Mouse (Mus musculus) MEL (cell line): ENCODE results near the gene Gm960. TPM values are rescaled to one million over a fixed set of nuclear protein-coding genes. Genes with fewer than 3 reads are reported as not detected.

Source experiments
- DNase-seq: peaks from one replicate; pipeline ENCODE4 v3.0.0; 2011; ENCODE audit warnings: low read depth, low spot score
- H3K27ac ChIP-seq: 2 replicates; pipeline ENCODE4 v1.5.1; 2012; ENCODE audit warnings: low read depth, mild to moderate bottlenecking, control low read depth, low read length, moderate library complexity; ENCODE audit not compliant: control insufficient read depth
- H3K27me3 ChIP-seq, 2 experiments: fragments of 150-350 bp in 1 of 2; sonication (generic) in 1 of 2; 2 replicates each; pipeline ENCODE4 v1.6.1; 2012; ENCODE audit warnings: low read length in 2 of 2, mild to moderate bottlenecking in 2 of 2, improper control_type of control experiment in 1 of 2, moderate library complexity in 1 of 2; ENCODE audit not compliant: insufficient read depth in 2 of 2, control insufficient read depth in 1 of 2
- H3K36me3 ChIP-seq, 2 experiments: 2 replicates each; pipeline ENCODE4 v1.6.1; 2012 to 2014; ENCODE audit warnings: low read length in 2 of 2, improper control_type of control experiment in 1 of 2, inconsistent platforms in 1 of 2, mild to moderate bottlenecking in 1 of 2; ENCODE audit not compliant: insufficient read depth in 2 of 2, control insufficient read depth in 1 of 2
- H3K4me1 ChIP-seq, 2 experiments: fragments of 150-350 bp in 1 of 2; sonication (generic) in 1 of 2; 2 replicates each; pipeline ENCODE4 v1.6.1; 2012; ENCODE audit warnings: low read length in 2 of 2, improper control_type of control experiment in 1 of 2, mild to moderate bottlenecking in 1 of 2; ENCODE audit not compliant: insufficient read depth in 2 of 2, control insufficient read depth in 1 of 2
- H3K4me3 ChIP-seq, 2 experiments: fragments of 150-350 bp in 1 of 2; sonication (generic) in 1 of 2; 2 replicates each; pipeline ENCODE4 v1.5.1; 2012; ENCODE audit warnings: low read depth in 2 of 2, low read length in 2 of 2, mild to moderate bottlenecking in 2 of 2, moderate library complexity in 2 of 2, control low read depth in 1 of 2, improper control_type of control experiment in 1 of 2; ENCODE audit not compliant: control insufficient read depth in 1 of 2, insufficient read depth in 1 of 2
- H3K79me2 ChIP-seq: 2 replicates; pipeline ENCODE4 v1.6.1; 2012; ENCODE audit warnings: mild to moderate bottlenecking, low read length, moderate library complexity; ENCODE audit not compliant: control insufficient read depth, poor library complexity, insufficient read depth
- H3K9ac ChIP-seq: 2 replicates; pipeline ENCODE4 v1.6.1; 2012; ENCODE audit warnings: low read depth, mild to moderate bottlenecking, control low read depth, low read length, moderate library complexity; ENCODE audit not compliant: control insufficient read depth, poor library complexity, severe bottlenecking
- H3K9me3 ChIP-seq: fragments of 150-350 bp; sonication (generic); replicated peaks from 2 replicates; pipeline ENCODE4 v1.6.1; 2012; ENCODE audit warnings: mild to moderate bottlenecking, low read length, improper control_type of control experiment, moderate library complexity; ENCODE audit not compliant: insufficient read depth
- CTCF ChIP-seq, 3 experiments: IDR thresholded peaks in 2 of 3; conservative IDR thresholded peaks in 1 of 3; 2 replicates each; pipeline ENCODE4 v1.5.1; 2011 to 2012; ENCODE audit warnings: low read length in 3 of 3, low read depth in 2 of 3, mild to moderate bottlenecking in 2 of 3, improper control_type of control experiment in 1 of 3, inconsistent platforms in 1 of 3, mixed read lengths in 1 of 3, moderate library complexity in 1 of 3; ENCODE audit not compliant: control insufficient read depth in 1 of 3, insufficient read depth in 1 of 3, poor library complexity in 1 of 3, severe bottlenecking in 1 of 3
- JUND ChIP-seq: IDR thresholded peaks from 2 replicates; pipeline ENCODE4 v1.6.1; 2011; ENCODE audit warnings: low read depth, mild to moderate bottlenecking, improper control_type of control experiment, low read length
- MAX ChIP-seq: IDR thresholded peaks from 2 replicates; pipeline ENCODE4 v1.6.1; 2011; ENCODE audit warnings: low read length, improper control_type of control experiment
- MXI1 ChIP-seq: IDR thresholded peaks from 2 replicates; pipeline ENCODE4 v1.6.1; 2011; ENCODE audit warnings: mild to moderate bottlenecking, low read depth, low read length, improper control_type of control experiment
- MYC ChIP-seq: IDR thresholded peaks from 2 replicates; pipeline ENCODE4 v1.6.1; 2011; ENCODE audit warnings: low read depth, mild to moderate bottlenecking, low read length, improper control_type of control experiment, moderate library complexity
- NRF1 ChIP-seq: IDR thresholded peaks from 2 replicates; pipeline ENCODE4 v1.6.1; 2014; ENCODE audit warnings: low read depth, mild to moderate bottlenecking, inconsistent platforms, low read length, improper control_type of control experiment, moderate library complexity; ENCODE audit not compliant: poor library complexity, insufficient read depth, severe bottlenecking
- POLR2AphosphoS2 ChIP-seq: IDR thresholded peaks from 2 replicates; pipeline ENCODE4 v1.6.1; 2011; ENCODE audit warnings: low read length, improper control_type of control experiment
- POLR2AphosphoS5 ChIP-seq: IDR thresholded peaks from 2 replicates; pipeline ENCODE4 v1.6.1; 2012; ENCODE audit warnings: low read depth, borderline replicate concordance, mild to moderate bottlenecking, inconsistent platforms, low read length, moderate library complexity, mixed read lengths
- RCOR1 ChIP-seq: IDR thresholded peaks from 2 replicates; pipeline ENCODE4 v1.6.1; 2012; ENCODE audit warnings: low read depth, mild to moderate bottlenecking, inconsistent platforms, low read length, improper control_type of control experiment
- SIN3A ChIP-seq: IDR thresholded peaks from 2 replicates; pipeline ENCODE4 v1.6.1; 2012; ENCODE audit warnings: low read length, improper control_type of control experiment, inconsistent platforms
- SMC3 ChIP-seq: IDR thresholded peaks from 2 replicates; pipeline ENCODE4 v1.6.1; 2011; ENCODE audit warnings: low read depth, low read length, improper control_type of control experiment
- TCF12 ChIP-seq: IDR thresholded peaks from 2 replicates; pipeline ENCODE4 v1.6.1; 2014; ENCODE audit warnings: low read depth, mild to moderate bottlenecking, inconsistent platforms, low read length, improper control_type of control experiment, moderate library complexity
- USF2 ChIP-seq, 2 experiments: IDR thresholded peaks; 2 replicates each; pipeline ENCODE4 v1.6.1; 2011 to 2012; ENCODE audit warnings: improper control_type of control experiment in 2 of 2, low read length in 2 of 2, borderline replicate concordance in 1 of 2, inconsistent platforms in 1 of 2, low read depth in 1 of 2, mild to moderate bottlenecking in 1 of 2; ENCODE audit not compliant: insufficient read depth in 1 of 2
- ZC3H11A ChIP-seq: IDR thresholded peaks from 2 replicates; pipeline ENCODE4 v1.6.1; 2012; ENCODE audit warnings: low read depth, mild to moderate bottlenecking, inconsistent platforms, low read length, improper control_type of control experiment
- ZMIZ1 ChIP-seq: IDR thresholded peaks from 2 replicates; pipeline ENCODE4 v1.6.1; 2012; ENCODE audit warnings: low read depth, mild to moderate bottlenecking, inconsistent platforms, low read length, improper control_type of control experiment, moderate library complexity
- polyA plus RNA-seq, 2 experiments: library from polyadenylated mRNA; stranded (reverse) in 1 of 2; unstranded in 1 of 2; fragments of >175 nt in 1 of 2; fragments of >200 nt in 1 of 2; gene quantifications; 2 replicates each; pipeline versions ENCODE4 v1.2.1 to v1.2.4; 2012; ENCODE audit warnings: low replicate concordance in 2 of 2, low read depth in 1 of 2; ENCODE audit not compliant: insufficient read length in 2 of 2, insufficient read depth in 1 of 2, missing spikeins in 1 of 2
- total RNA-seq: library from RNA; depleted of rRNA; stranded (reverse); fragments of 300-350 nt; gene quantifications from 2 replicates; pipeline ENCODE4 v1.2.3, GENCODE M21; 2012

Gm960 gene
- total and polyA plus RNA-seq, 3 experiments = 2.1 to 2.3 TPM; not detected in 1

DNA sequence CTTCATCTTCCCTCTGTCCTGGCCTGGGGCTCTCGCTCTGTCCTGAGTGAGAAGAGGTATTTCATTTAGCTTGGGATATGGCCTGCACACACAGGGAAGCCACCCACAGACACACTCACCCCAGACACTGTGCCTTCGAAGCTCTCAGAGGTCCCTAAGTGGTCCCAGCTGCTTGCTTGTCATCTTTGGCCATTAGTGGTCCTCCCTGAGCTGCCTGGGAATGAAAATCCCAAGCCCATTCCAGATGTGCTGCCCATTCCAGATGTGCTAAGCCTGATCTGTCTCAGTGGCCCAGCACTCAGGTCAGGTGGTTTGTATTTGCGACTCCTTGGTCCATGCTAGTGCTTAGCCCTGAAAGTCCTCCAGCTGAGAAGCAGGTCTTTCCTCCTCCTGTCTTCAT, 15.4 kb upstream of the Gm960 start:
- no peak overlapping the region for H3K4me3 ChIP-seq
- no peak overlapping the region for H3K9ac ChIP-seq
- no peaks in the 10 kb centered on the region for H3K27me3 ChIP-seq
- H3K27ac ChIP-seq = no peak overlapping the region
- no peaks in the 10 kb centered on the region for H3K79me2 ChIP-seq
- TF ChIP-seq MAX = no peak
- TF ChIP-seq SMC3 = no peak
- no peak for TF ChIP-seq USF2 (IDR thresholded peaks at IDR 0.05; ENCODE audit: borderline replicate concordance in 1 of 2, insufficient read depth in 1 of 2, low read depth in 1 of 2, low read length in 2 of 2)
- no peak for TF ChIP-seq CTCF (IDR thresholded peaks at IDR 0.05 in 2 of 3, conservative IDR thresholded peaks at IDR 0.05 in 1 of 3; ENCODE audit: control insufficient read depth in 1 of 3, insufficient read depth in 1 of 3, low read depth in 2 of 3, low read length in 3 of 3, poor library complexity in 1 of 3, severe bottlenecking in 1 of 3)
- TF ChIP-seq RCOR1 = no peak
- TF ChIP-seq ZC3H11A = no peak
- no peak for TF ChIP-seq POLR2AphosphoS5
- TF ChIP-seq POLR2AphosphoS2 = no peak
- no peak for TF ChIP-seq NRF1
- TF ChIP-seq MYC = no peak
- TF ChIP-seq SIN3A = no peak
- no peak for TF ChIP-seq JUND
- TF ChIP-seq, all 39 proteins: peak for 0
- H3K9me3 ChIP-seq = no peaks in the 10 kb centered on the region
- no peak for DNase-seq
- H3K36me3 ChIP-seq = peaks cover 0 to 3% of the 10 kb centered on the region in 2 experiments; a peak in 2 of 4 replicates
- H3K4me1 ChIP-seq = peaks cover 0 to 8% of the 10 kb centered on the region in 2 experiments; a peak in 1 of 4 replicates

DNA sequence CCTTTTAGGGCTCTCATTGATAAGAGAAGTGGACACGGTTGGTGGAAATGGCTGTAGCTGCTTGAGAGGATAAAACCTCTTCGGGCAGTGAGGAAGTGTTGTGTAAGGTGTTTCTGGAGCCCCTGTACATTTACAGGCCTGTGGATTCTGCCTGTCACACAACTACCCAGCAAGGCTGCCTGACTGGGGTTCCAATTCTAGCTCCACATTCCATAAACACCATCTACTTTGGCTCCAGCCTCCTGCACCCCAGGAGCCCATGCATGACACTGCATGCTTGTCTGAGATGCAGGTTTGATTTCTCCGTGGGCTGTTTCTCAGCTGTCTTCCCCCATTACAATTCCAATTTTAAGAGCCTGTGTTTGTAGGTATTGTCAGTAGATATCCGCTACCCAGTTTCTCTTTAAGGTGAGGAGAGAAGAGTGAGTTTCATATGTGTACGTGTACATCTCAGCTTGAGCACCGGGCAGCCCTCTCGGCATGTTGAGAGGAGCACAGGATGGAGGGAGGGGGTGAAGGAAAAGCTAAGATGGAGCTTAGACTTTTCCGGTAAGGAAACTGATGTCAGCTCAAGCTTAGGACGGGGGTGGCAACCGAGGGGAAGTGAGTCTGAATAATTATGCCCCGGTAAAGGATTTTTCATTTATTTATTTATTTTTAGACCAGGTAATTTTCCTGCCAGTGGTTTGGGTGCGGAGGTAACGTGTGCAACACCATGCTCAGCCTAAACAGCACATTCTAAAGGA, 14.5 kb upstream of the Gm960 start:
- no peaks in the 10 kb centered on the region for H3K36me3 ChIP-seq
- H3K9me3 ChIP-seq = no peaks in the 10 kb centered on the region
- no peak overlapping the region for H3K4me3 ChIP-seq
- no peaks in the 10 kb centered on the region for H3K4me1 ChIP-seq
- no peak for DNase-seq
- TF ChIP-seq MYC (no peak), ZMIZ1 (no peak), NRF1 (no peak), TCF12 (no peak), CTCF (IDR thresholded peaks at IDR 0.05 in 2 of 3, conservative IDR thresholded peaks at IDR 0.05 in 1 of 3; ENCODE audit: control insufficient read depth in 1 of 3, insufficient read depth in 1 of 3, low read depth in 2 of 3, low read length in 3 of 3, poor library complexity in 1 of 3, severe bottlenecking in 1 of 3) (no peak), MXI1 (no peak), JUND (no peak)
- H3K9ac ChIP-seq = no peak overlapping the region
- H3K79me2 ChIP-seq = no peaks in the 10 kb centered on the region
- H3K27me3 ChIP-seq = no peaks in the 10 kb centered on the region
- H3K27ac ChIP-seq = no peak overlapping the region
